Mouse (Mus musculus): Measurements from ENCODE around the gene Ttll8. TPM values are rescaled to one million over a fixed set of nuclear protein-coding genes. Genes with fewer than 3 reads are reported as not detected.

The Ttll8 gene
- polyA plus RNA-seq, 1 experiment from 2014 or later, result not detected

- 68% methylated on average over 4 of the region's 4 CpGs for WGBS
- no peak for ATAC-seq (ENCODE audit: low FRiP score)
- Histone ChIP-seq H3K4me2 (replicated peaks; ENCODE audit: low read depth, low read length) (no peak overlapping the region), H3K36me3 (ENCODE audit: control insufficient read depth, insufficient read depth, low read length) (no peaks in the 10 kb centered on the region), H3K27ac (ENCODE audit: low read depth, low read length) (no peak overlapping the region), H3K4me3 (ENCODE audit: low read depth, low read length) (no peak overlapping the region), H3K27me3 (ENCODE audit: control insufficient read depth, insufficient read depth, low read length) (no peaks in the 10 kb centered on the region; the same call in 1 of the 2 replicates), H3K9me3 (ENCODE audit: control insufficient read depth, low read length) (no peaks in the 10 kb centered on the region), H3K4me1 (replicated peaks; ENCODE audit: control insufficient read depth, insufficient read depth, low read length) (no peaks in the 10 kb centered on the region), H3K9ac (ENCODE audit: low read depth, low read length) (no peak overlapping the region)
- DNase-seq (ENCODE audit: low spot score), result no peak
Measured at GRCm38 (mm10) chr15:88882851-88883250, 71.4 kb downstream of the Ttll8 start.

GRCm38 (mm10) chr15:88881253-88882044, 72.8 kb downstream of the Ttll8 start:
- H3K27ac ChIP-seq (ENCODE audit: low read depth, low read length), result no peak overlapping the region
- H3K4me3 ChIP-seq (ENCODE audit: low read depth, low read length), result no peak overlapping the region
- no peaks in the 10 kb centered on the region for H3K9me3 ChIP-seq (ENCODE audit: control insufficient read depth, low read length)
- H3K4me1 ChIP-seq (replicated peaks; ENCODE audit: control insufficient read depth, insufficient read depth, low read length), result no peaks in the 10 kb centered on the region
- H3K4me2 ChIP-seq (replicated peaks; ENCODE audit: low read depth, low read length), result no peak overlapping the region
- no peak for DNase-seq (ENCODE audit: low spot score)
- no peaks in the 10 kb centered on the region for H3K36me3 ChIP-seq (ENCODE audit: control insufficient read depth, insufficient read depth, low read length)
- 63% methylated on average over 22 of the region's 22 CpGs for WGBS
- no peak for ATAC-seq (ENCODE audit: low FRiP score)
- no peak overlapping the region for H3K9ac ChIP-seq (ENCODE audit: low read depth, low read length)
- no peaks in the 10 kb centered on the region; the same call in 1 of the 2 replicates for H3K27me3 ChIP-seq (ENCODE audit: control insufficient read depth, insufficient read depth, low read length)

- Histone ChIP-seq H3K4me3 (ENCODE audit: low read depth, low read length) (no peak overlapping the region), H3K27ac (ENCODE audit: low read depth, low read length) (no peak overlapping the region)
- WGBS, result 86% methylated on average over 10 of the region's 10 CpGs
Measured at GRCm38 (mm10) chr15:88877021-88877400, 77.2 kb downstream of the Ttll8 start.

GRCm38 (mm10) chr15:88876155-88877020, 77.8 kb downstream of the Ttll8 start:
- no peaks in the 10 kb centered on the region; the same call in 1 of the 2 replicates for H3K27me3 ChIP-seq (ENCODE audit: control insufficient read depth, insufficient read depth, low read length)
- no peaks in the 10 kb centered on the region for H3K36me3 ChIP-seq (ENCODE audit: control insufficient read depth, insufficient read depth, low read length)
- H3K9me3 ChIP-seq (ENCODE audit: control insufficient read depth, low read length), result no peaks in the 10 kb centered on the region
- H3K4me3 ChIP-seq (ENCODE audit: low read depth, low read length), result no peak overlapping the region
- ATAC-seq (ENCODE audit: low FRiP score), result 0 out of 2 replicates have a peak, but pooled peaks have one; percentile 19
- H3K9ac ChIP-seq (ENCODE audit: low read depth, low read length), result 0 out of 2 replicates have a peak overlapping the region, but pooled peaks have one; percentile 7
- 14% methylated on average over 28 of the region's 28 CpGs for WGBS
- peak; percentile 91 for DNase-seq (ENCODE audit: low spot score)
- H3K4me2 ChIP-seq (replicated peaks; ENCODE audit: low read depth, low read length), result 0 out of 2 replicates have a peak overlapping the region, but pooled peaks have one; percentile 11
- no peak overlapping the region for H3K27ac ChIP-seq (ENCODE audit: low read depth, low read length)
- H3K4me1 ChIP-seq (replicated peaks; ENCODE audit: control insufficient read depth, insufficient read depth, low read length), result no peaks in the 10 kb centered on the region

More at GRCm38 (mm10) chr15:88877021-88877400, 77.2 kb downstream of the Ttll8 start:
- no peaks in the 10 kb centered on the region for H3K9me3 ChIP-seq (ENCODE audit: control insufficient read depth, low read length)
- no peaks in the 10 kb centered on the region for H3K4me1 ChIP-seq (replicated peaks; ENCODE audit: control insufficient read depth, insufficient read depth, low read length)
- no peaks in the 10 kb centered on the region; the same call in 1 of the 2 replicates for H3K27me3 ChIP-seq (ENCODE audit: control insufficient read depth, insufficient read depth, low read length)
- no peak overlapping the region for H3K9ac ChIP-seq (ENCODE audit: low read depth, low read length)
- no peak for ATAC-seq (ENCODE audit: low FRiP score)
- no peaks in the 10 kb centered on the region for H3K36me3 ChIP-seq (ENCODE audit: control insufficient read depth, insufficient read depth, low read length)
- no peak for DNase-seq (ENCODE audit: low spot score)
- no peak overlapping the region for H3K4me2 ChIP-seq (replicated peaks; ENCODE audit: low read depth, low read length)

- H3K36me3 ChIP-seq (ENCODE audit: control insufficient read depth, insufficient read depth, low read length), result no peaks in the 10 kb centered on the region
- ATAC-seq (ENCODE audit: low FRiP score) (no peak), DNase-seq (ENCODE audit: low spot score) (no peak)
- no peaks in the 10 kb centered on the region; the same call in 1 of the 2 replicates for H3K27me3 ChIP-seq (ENCODE audit: control insufficient read depth, insufficient read depth, low read length)
- H3K27ac ChIP-seq (ENCODE audit: low read depth, low read length), result no peak overlapping the region
- WGBS, result 33% methylated on average over 10 of the region's 10 CpGs
- H3K4me1 ChIP-seq (replicated peaks; ENCODE audit: control insufficient read depth, insufficient read depth, low read length), result no peaks in the 10 kb centered on the region
- H3K4me2 ChIP-seq (replicated peaks; ENCODE audit: low read depth, low read length), result no peak overlapping the region
- H3K4me3 ChIP-seq (ENCODE audit: low read depth, low read length), result no peak overlapping the region
- H3K9me3 ChIP-seq (ENCODE audit: control insufficient read depth, low read length), result no peaks in the 10 kb centered on the region
- H3K9ac ChIP-seq (ENCODE audit: low read depth, low read length), result no peak overlapping the region
Measured at GRCm38 (mm10) chr15:88875625-88876081, 78.6 kb downstream of the Ttll8 start.

- ATAC-seq (ENCODE audit: low FRiP score) (no peak), DNase-seq (ENCODE audit: low spot score) (no peak)
- Histone ChIP-seq H3K4me1 (replicated peaks; ENCODE audit: control insufficient read depth, insufficient read depth, low read length) (no peaks in the 10 kb centered on the region), H3K36me3 (ENCODE audit: control insufficient read depth, insufficient read depth, low read length) (no peaks in the 10 kb centered on the region), H3K9ac (ENCODE audit: low read depth, low read length) (no peak overlapping the region), H3K27ac (ENCODE audit: low read depth, low read length) (no peak overlapping the region), H3K27me3 (ENCODE audit: control insufficient read depth, insufficient read depth, low read length) (no peaks in the 10 kb centered on the region; the same call in 1 of the 2 replicates), H3K4me2 (replicated peaks; ENCODE audit: low read depth, low read length) (no peak overlapping the region), H3K9me3 (ENCODE audit: control insufficient read depth, low read length) (no peaks in the 10 kb centered on the region), H3K4me3 (ENCODE audit: low read depth, low read length) (no peak overlapping the region)
- 92% methylated on average over 6 of the region's 6 CpGs for WGBS
Measured at GRCm38 (mm10) chr15:88874477-88874876, 79.7 kb downstream of the Ttll8 start.

GRCm38 (mm10) chr15:88874061-88874460, 80.2 kb downstream of the Ttll8 start:
- no peak for DNase-seq (ENCODE audit: low spot score)
- no peak overlapping the region for H3K4me3 ChIP-seq (ENCODE audit: low read depth, low read length)
- WGBS, result 89% methylated on average over 3 of the region's 3 CpGs

GRCm38 (mm10) chr15:88870418-88871185, 83.6 kb downstream of the Ttll8 start:
- no peaks in the 10 kb centered on the region for H3K36me3 ChIP-seq (ENCODE audit: control insufficient read depth, insufficient read depth, low read length)
- DNase-seq (ENCODE audit: low spot score) (no peak), ATAC-seq (ENCODE audit: low FRiP score) (no peak)
- WGBS, result 77% methylated on average over 5 of the region's 5 CpGs
- H3K9me3 ChIP-seq (ENCODE audit: control insufficient read depth, low read length), result no peaks in the 10 kb centered on the region
- no peak overlapping the region for H3K27ac ChIP-seq (ENCODE audit: low read depth, low read length)
- no peak overlapping the region for H3K9ac ChIP-seq (ENCODE audit: low read depth, low read length)
- H3K4me2 ChIP-seq (replicated peaks; ENCODE audit: low read depth, low read length), result no peak overlapping the region
- H3K4me3 ChIP-seq (ENCODE audit: low read depth, low read length), result no peak overlapping the region
- H3K27me3 ChIP-seq (ENCODE audit: control insufficient read depth, insufficient read depth, low read length), result no peaks in the 10 kb centered on the region
- H3K4me1 ChIP-seq (replicated peaks; ENCODE audit: control insufficient read depth, insufficient read depth, low read length), result no peaks in the 10 kb centered on the region

More at GRCm38 (mm10) chr15:88874061-88874460, 80.2 kb downstream of the Ttll8 start:
- ATAC-seq (ENCODE audit: low FRiP score), result no peak
- Histone ChIP-seq H3K27ac (ENCODE audit: low read depth, low read length) (no peak overlapping the region), H3K9me3 (ENCODE audit: control insufficient read depth, low read length) (no peaks in the 10 kb centered on the region), H3K4me1 (replicated peaks; ENCODE audit: control insufficient read depth, insufficient read depth, low read length) (no peaks in the 10 kb centered on the region), H3K36me3 (ENCODE audit: control insufficient read depth, insufficient read depth, low read length) (no peaks in the 10 kb centered on the region), H3K9ac (ENCODE audit: low read depth, low read length) (no peak overlapping the region), H3K4me2 (replicated peaks; ENCODE audit: low read depth, low read length) (no peak overlapping the region), H3K27me3 (ENCODE audit: control insufficient read depth, insufficient read depth, low read length) (no peaks in the 10 kb centered on the region; the same call in 1 of the 2 replicates)

Measured in hindbrain, embryonic 11.5 days (tissue).